Mouse (Mus musculus) heart, embryonic 10.5 days (tissue): ENCODE measurements around the gene Mast4. TPM values are rescaled to one million over a fixed set of nuclear protein-coding genes. Genes with fewer than 3 reads are reported as not detected.

Experiments used
- DNase-seq: peaks from one replicate; pipeline ENCODE4 v3.0.0-alpha.2; 2017; ENCODE audit warnings: low spot score
- H3K27ac ChIP-seq: fragments of 300-500 bp; sonication (generic); 2 replicates; pipeline ENCODE4 v1.5.1; 2016; ENCODE audit warnings: mild to moderate bottlenecking
- H3K27me3 ChIP-seq: fragments of 300-500 bp; sonication (generic); 2 replicates; pipeline ENCODE4 v1.6.1; 2016; ENCODE audit warnings: mild to moderate bottlenecking; ENCODE audit not compliant: poor library complexity, insufficient read depth, severe bottlenecking
- H3K36me3 ChIP-seq: fragments of 300-500 bp; sonication (generic); 2 replicates; pipeline ENCODE4 v1.6.1; 2016; ENCODE audit warnings: mild to moderate bottlenecking, moderate library complexity
- H3K4me1 ChIP-seq: fragments of 300-500 bp; sonication (generic); 2 replicates; pipeline ENCODE4 v1.6.1; 2016; ENCODE audit warnings: mild to moderate bottlenecking
- H3K4me3 ChIP-seq: fragments of 300-500 bp; sonication (generic); 2 replicates; pipeline ENCODE4 v1.5.1; 2016; ENCODE audit warnings: mild to moderate bottlenecking, moderate library complexity
- H3K9me3 ChIP-seq: fragments of 300-500 bp; sonication (generic); 2 replicates; pipeline ENCODE4 v1.6.1; 2016; ENCODE audit warnings: mild to moderate bottlenecking, moderate library complexity
- WGBS: fragments of 180-500 bp; shearing (Covaris S2); methylation state at CpG from one replicate; pipeline ENCODE4 v1.1.7; 2016; 5-methylcytosine and 5-hydroxymethylcytosine counted together
- polyA plus RNA-seq: library from polyadenylated mRNA; unstranded; fragments of >200 nt; fragmentation: Nextera tagmentation; extraction: Ambion mirVana; gene quantifications from 2 replicates; pipeline ENCODE4 v1.2.1, GENCODE M21; 2016

Gene Mast4
- polyA plus RNA-seq, 1 experiment from 2014 or later = 33.2 TPM

DNA sequence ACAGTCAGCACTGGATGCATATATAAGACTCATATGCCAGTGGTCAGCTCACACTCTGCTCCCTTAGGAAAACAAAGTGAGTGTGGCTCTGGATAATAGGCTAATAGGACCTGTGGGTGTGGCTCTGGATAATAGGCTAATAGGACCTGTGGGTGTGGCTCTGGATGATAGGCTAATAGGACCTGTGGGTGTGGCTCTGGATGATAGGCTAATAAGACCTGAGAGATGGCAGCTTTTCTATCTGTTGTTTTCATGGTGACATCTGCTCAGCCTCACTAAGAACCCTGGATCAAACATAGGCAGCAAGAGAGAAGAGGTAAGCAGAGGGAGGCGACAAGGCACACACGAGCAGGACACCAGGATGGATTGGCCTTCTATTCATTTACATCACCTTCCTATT, 483.7 kb downstream of the Mast4 start:
- H3K4me3 ChIP-seq = no peak overlapping the region
- peaks cover 1% of the 10 kb centered on the region; the same call in 1 of the 2 replicates for H3K4me1 ChIP-seq
- H3K36me3 ChIP-seq = peaks cover 12% of the 10 kb centered on the region; the same call in 1 of the 2 replicates
- no peak overlapping the region for H3K27ac ChIP-seq
- DNase-seq = no peak
- WGBS = 71% methylated on average over 2 of the region's 2 CpGs
- no peaks in the 10 kb centered on the region for H3K9me3 ChIP-seq
- no peaks in the 10 kb centered on the region for H3K27me3 ChIP-seq

DNA sequence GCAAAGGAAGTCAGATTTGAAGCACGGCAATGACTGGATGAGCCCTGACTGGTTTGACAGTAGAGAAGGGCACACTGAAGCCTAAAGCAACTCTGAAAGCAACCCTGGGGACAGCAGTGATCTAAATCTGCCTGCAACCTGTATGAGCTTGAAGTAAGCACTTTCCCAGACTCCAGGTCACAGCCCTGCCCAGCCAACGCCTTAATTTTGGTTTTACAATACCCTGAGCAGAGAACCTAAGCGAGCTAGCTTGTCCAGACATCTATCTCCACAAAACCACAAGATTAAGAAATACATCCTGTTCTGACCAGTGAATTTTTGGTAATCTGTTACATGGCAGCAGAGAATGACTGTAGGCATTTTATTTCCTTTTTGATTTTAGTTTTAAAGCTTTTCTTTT, 485.2 kb downstream of the Mast4 start:
- Histone ChIP-seq H3K36me3 (peaks cover 9% of the 10 kb centered on the region; the same call in 1 of the 2 replicates), H3K9me3 (no peaks in the 10 kb centered on the region), H3K27me3 (no peaks in the 10 kb centered on the region), H3K27ac (no peak overlapping the region), H3K4me1 (peaks cover 16% of the 10 kb centered on the region; the same call in 1 of the 2 replicates), H3K4me3 (no peak overlapping the region)
- DNase-seq = no peak
- WGBS = 76% methylated on average over 3 of the region's 3 CpGs

DNA sequence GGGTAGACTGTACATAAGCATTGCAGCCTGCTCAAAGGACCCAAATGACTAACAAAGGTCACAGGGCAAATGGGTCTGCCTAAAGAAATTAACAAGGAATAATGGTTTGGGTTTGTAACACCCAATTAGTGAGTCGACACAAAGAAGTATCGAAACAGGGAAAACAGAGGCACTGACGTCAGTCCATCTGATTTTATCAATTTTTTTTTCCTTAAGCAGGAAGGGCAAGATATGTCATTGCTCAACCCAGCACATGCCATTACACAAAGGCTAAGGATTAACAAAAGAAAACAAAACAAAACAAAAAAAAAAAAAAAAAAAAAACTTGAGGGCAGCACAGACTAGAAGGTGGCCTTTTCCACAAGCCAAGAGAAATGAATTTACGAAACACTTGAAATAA, 487.8 kb downstream of the Mast4 start:
- H3K4me1 ChIP-seq = peaks cover 33% of the 10 kb centered on the region
- DNase-seq = no peak
- no peaks in the 10 kb centered on the region for H3K36me3 ChIP-seq
- no peak overlapping the region for H3K4me3 ChIP-seq
- H3K27ac ChIP-seq = no peak overlapping the region
- 65% methylated on average over 4 of the region's 4 CpGs for WGBS
- no peaks in the 10 kb centered on the region for H3K9me3 ChIP-seq
- no peaks in the 10 kb centered on the region for H3K27me3 ChIP-seq

DNA sequence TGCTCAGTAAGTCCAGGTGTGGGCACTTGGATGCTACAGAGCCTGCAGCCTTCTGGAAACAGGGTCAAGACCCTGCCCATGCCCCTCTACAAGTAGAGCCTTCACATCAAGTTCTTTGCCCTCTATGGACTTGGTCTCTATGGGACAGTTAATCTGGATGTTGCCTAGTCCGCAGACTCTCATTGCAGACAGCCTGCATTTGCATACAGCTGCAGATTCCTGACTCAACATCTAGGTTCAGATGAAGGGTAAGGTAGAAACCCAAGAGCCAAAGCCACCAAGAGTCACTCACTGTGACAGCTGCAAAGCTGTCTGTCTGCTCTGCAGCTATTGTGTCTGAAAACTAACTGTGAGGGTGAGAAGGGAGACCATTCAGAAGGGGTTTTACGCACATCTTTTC, 491.6 kb downstream of the Mast4 start:
- WGBS = 85% methylated on average over 2 of the region's 2 CpGs
- Histone ChIP-seq H3K4me1 (peaks cover 45% of the 10 kb centered on the region), H3K36me3 (no peaks in the 10 kb centered on the region), H3K4me3 (no peak overlapping the region), H3K9me3 (no peaks in the 10 kb centered on the region), H3K27ac (0 out of 2 replicates have a peak overlapping the region, but pooled peaks have one; percentile 56), H3K27me3 (no peaks in the 10 kb centered on the region)
- DNase-seq = no peak

DNA sequence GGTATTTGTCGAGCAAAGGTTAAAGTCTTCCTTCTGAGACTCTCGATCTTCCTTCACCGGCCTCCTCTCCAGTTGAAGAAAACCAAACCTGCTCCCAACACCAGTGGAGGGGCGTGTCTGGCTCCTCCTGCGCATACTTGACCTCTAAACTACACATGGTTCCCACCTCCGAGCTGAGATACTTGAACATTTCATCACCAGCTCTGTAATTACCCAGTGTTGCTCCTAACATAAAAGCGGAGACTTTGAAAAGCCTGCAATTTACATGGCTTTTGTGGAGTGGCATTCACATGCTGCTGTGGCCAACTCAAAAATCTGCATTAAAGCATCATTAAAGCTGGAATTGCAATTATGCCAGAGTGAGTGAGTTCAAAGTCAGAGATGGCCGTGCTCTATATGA, 492.1 kb downstream of the Mast4 start:
- H3K27ac ChIP-seq = 0 out of 2 replicates have a peak overlapping the region, but pooled peaks have one; percentile 56
- WGBS = 38% methylated on average over 8 of the region's 8 CpGs
- H3K9me3 ChIP-seq = no peaks in the 10 kb centered on the region
- H3K36me3 ChIP-seq = no peaks in the 10 kb centered on the region
- H3K27me3 ChIP-seq = no peaks in the 10 kb centered on the region
- no peak for DNase-seq
- H3K4me3 ChIP-seq = no peak overlapping the region
- H3K4me1 ChIP-seq = peaks cover 45% of the 10 kb centered on the region

DNA sequence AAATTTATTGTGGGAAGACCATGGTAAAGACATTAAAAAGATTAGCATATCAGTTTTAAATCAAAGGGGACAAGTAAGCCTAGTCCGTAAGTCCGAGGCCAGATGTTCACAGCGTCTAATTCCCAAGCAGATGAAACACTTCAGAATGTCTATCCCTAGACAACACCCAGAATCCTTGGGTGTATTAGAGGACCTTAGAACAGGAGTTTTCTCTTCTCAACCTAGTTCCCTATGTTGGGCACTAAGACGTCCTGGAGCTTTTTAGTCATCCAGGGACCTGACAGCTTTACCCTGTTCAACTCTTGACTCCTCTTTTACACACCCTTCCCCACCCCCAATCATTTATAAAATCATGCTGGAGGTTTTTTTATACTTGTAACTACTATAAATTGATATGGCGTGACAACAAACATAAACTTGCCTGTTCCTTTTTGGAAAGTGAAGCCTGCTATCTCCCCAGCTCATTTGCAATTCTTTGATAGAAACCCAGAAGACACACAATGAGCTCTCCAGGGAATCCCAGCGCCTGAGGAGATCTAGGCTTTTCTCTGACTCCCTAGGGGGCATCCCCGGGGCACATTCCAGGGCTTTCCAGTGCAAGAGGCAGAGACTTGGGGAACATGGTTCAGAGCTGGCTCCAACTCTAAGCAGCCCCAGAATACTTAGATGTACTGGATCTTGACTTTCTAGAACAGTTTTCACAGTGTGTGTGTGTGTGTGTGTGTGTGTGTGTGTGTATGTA, 494.4 kb downstream of the Mast4 start:
- Histone ChIP-seq H3K9me3 (no peaks in the 10 kb centered on the region), H3K27ac (no peak overlapping the region), H3K4me1 (peaks cover 38% of the 10 kb centered on the region), H3K4me3 (no peak overlapping the region), H3K27me3 (no peaks in the 10 kb centered on the region), H3K36me3 (peaks cover 2% of the 10 kb centered on the region; the same call in 1 of the 2 replicates)
- WGBS = 53% methylated on average over 7 of the region's 7 CpGs
- DNase-seq = no peak

DNA sequence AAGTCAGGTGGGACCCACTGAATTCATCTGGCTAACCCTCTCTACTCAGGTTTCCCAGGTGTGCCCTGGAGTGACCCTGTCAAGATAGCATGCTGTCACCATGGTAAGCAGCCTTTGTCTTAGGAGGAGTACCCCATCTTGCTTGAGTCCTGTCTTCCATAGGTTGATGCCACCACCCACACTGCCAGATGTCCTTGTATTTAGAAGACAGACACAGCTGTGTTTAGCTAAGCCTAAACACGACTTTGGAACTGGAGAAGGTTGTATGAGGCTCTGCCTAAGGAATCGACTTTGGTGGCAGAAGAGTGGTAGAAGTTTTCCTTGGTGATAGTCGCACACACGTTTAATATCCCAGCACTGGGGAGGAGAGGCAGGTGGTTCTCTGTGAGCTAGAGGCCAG, 496.9 kb downstream of the Mast4 start:
- H3K9me3 ChIP-seq = no peaks in the 10 kb centered on the region
- H3K4me3 ChIP-seq = no peak overlapping the region
- DNase-seq = no peak
- H3K4me1 ChIP-seq = peaks cover 17% of the 10 kb centered on the region
- 82% methylated on average over 4 of the region's 4 CpGs for WGBS
- no peaks in the 10 kb centered on the region for H3K27me3 ChIP-seq
- H3K36me3 ChIP-seq = peaks cover 6% of the 10 kb centered on the region; the same call in 1 of the 2 replicates
- no peak overlapping the region for H3K27ac ChIP-seq

DNA sequence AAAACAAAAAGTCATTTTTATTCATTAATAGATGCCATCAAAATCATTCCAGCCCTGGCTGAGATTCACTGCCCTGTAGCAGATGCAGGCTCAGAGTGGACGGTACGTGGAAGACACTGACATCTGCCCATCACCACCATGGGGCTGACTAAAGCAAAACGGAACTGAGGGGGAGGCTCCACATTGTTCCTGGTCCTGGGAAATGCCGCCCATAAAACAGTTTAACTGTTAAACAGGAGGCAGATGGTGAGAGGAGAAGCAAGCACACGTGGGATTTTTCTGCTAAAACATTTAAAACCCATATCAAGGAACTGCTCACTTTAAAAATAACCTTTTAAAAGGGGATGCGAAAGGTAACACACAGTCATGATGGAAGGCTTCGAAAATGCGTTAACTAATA, 499.0 kb downstream of the Mast4 start:
- DNase-seq = no peak
- Histone ChIP-seq H3K27ac (no peak overlapping the region), H3K36me3 (peaks cover 6% of the 10 kb centered on the region; the same call in 1 of the 2 replicates), H3K4me3 (no peak overlapping the region), H3K4me1 (peaks cover 4% of the 10 kb centered on the region), H3K9me3 (no peaks in the 10 kb centered on the region), H3K27me3 (no peaks in the 10 kb centered on the region)
- WGBS = 81% methylated on average over 8 of the region's 8 CpGs

DNA sequence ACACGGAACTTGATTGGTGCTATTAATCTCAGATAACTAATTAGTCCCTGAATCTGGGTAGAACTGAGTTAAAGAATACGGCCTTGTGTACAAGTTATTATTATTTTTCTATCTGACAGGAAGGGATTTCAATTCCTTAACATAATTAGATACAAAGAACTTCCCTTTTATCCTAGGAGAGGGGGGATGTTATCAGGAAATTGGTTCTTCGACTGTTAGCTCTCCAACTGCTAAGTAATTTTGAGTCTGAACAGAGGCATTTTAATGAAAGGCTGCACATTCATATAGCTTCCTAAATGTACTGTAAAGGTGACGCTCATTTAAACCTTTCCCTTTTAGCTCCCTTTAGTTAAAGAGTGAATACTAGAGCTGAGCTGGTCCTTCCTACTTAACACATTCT, 516.0 kb downstream of the Mast4 start:
- H3K4me3 ChIP-seq = no peak overlapping the region
- H3K27ac ChIP-seq = no peak overlapping the region
- DNase-seq = no peak
- H3K9me3 ChIP-seq = no peaks in the 10 kb centered on the region
- H3K27me3 ChIP-seq = no peaks in the 10 kb centered on the region
- H3K36me3 ChIP-seq = no peaks in the 10 kb centered on the region
- 78% methylated on average over 4 of the region's 4 CpGs for WGBS
- H3K4me1 ChIP-seq = peaks cover 9% of the 10 kb centered on the region; the same call in 1 of the 2 replicates

DNA sequence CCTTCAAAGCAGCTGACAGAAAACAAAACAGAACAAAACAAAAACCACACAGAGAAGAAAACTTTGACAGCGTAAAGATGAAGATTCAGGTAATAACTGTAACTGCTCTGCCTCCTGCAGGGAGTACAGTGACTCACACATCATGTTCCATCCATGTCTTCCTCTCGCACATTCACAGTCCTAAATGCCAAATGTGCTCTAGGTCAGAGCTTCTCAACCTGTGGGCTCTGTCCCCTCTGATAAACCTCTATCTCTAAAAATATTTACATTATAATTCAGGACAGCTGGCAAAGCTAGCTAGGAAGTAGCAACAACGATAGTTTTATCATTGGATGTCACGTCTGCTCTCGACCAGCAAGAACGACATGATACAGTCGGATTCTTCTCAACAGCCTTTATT, 517.6 kb downstream of the Mast4 start:
- Histone ChIP-seq H3K4me1 (peaks cover 12% of the 10 kb centered on the region), H3K36me3 (no peaks in the 10 kb centered on the region), H3K27me3 (no peaks in the 10 kb centered on the region), H3K9me3 (no peaks in the 10 kb centered on the region), H3K4me3 (no peak overlapping the region), H3K27ac (no peak overlapping the region)
- WGBS = 79% methylated on average over 7 of the region's 7 CpGs
- DNase-seq = no peak

DNA sequence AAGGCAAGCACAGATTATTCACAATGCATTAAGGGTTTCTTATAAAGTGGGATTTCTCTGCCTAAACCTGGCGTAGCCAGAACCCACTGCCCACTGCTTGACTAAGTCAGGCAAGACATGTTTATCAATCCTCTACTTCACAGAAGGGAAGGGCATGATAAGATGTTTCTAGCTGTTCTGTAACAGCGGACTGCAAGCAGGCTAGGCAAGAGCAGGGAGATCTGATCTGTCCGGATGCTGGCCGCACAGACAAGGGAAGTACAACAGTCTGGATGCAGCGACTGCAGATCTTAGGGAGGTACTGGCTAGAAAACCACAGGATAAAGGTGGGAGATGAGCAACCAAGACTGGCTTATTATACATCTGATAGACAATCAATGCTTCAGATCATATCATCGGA, 519.1 kb downstream of the Mast4 start:
- peaks cover 25% of the 10 kb centered on the region for H3K4me1 ChIP-seq
- WGBS = 75% methylated on average over 6 of the region's 6 CpGs
- no peak overlapping the region for H3K27ac ChIP-seq
- no peaks in the 10 kb centered on the region for H3K36me3 ChIP-seq
- no peaks in the 10 kb centered on the region for H3K27me3 ChIP-seq
- DNase-seq = no peak
- H3K9me3 ChIP-seq = no peaks in the 10 kb centered on the region
- no peak overlapping the region for H3K4me3 ChIP-seq

DNA sequence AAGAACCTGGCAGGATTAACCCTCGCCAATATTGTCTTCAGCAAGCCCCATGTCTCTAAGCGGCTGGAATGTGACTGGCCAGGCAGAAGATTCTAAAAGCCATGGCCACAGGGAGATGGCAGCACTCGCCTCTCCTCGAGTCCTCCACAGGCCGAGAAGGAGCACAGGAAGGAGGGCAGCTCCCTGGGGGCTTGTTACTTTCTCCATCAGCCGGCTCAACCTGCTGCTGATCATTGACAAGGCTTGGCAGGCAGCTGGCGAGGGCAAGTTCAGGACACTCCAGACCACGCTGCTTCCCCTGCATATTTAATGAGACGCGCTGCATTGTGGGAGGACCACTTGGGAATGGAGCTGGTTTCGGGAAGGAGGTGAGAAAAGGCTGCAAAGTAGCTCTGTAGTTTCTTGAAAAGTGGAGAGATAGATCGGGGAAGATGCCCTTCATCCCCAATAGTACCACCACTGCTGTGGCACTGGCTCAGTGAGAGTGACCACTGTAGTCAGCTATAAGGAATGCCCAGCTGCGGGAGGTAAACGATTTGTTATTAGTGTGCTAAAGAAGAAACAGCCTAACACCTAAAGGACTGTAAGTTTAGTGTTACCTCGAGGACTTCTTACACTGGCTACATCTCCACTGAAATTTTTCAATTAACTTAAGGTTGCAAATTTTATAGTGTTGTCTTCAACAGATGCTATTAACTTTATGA, 523.0 kb downstream of the Mast4 start:
- Histone ChIP-seq H3K36me3 (no peaks in the 10 kb centered on the region; the same call in 1 of the 2 replicates), H3K9me3 (no peaks in the 10 kb centered on the region), H3K4me1 (peaks cover 23% of the 10 kb centered on the region), H3K4me3 (peak overlapping the region; percentile 51), H3K27ac (peak overlapping the region; percentile 74), H3K27me3 (no peaks in the 10 kb centered on the region)
- peak; percentile 79 for DNase-seq
- 12% methylated on average over 15 of the region's 15 CpGs for WGBS

DNA sequence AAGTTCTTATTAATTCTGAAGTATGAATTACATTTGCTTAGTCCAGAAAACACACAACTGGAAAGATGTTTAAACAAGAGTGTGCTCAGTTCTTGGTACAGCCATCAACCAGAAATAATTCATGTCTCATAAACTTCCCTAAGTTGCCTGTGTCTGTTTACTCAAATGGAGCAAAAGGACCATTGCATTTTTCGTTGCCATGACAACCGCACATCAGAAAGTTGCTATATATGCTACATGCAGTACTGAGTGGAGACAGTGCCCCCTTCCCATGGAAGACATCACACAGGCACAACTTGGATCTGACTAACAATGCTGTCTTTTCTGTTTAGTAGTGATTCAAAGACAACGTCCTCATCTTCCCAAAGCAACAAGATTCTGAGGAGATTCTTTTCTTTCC, 527.6 kb downstream of the Mast4 start:
- Histone ChIP-seq H3K27me3 (no peaks in the 10 kb centered on the region), H3K9me3 (no peaks in the 10 kb centered on the region), H3K36me3 (peaks cover 15% of the 10 kb centered on the region), H3K4me1 (peaks cover 12% of the 10 kb centered on the region), H3K27ac (no peak overlapping the region), H3K4me3 (no peak overlapping the region)
- WGBS = 95% methylated on average over 3 of the region's 3 CpGs
- no peak for DNase-seq
